ENCODE assay signal across 8 mouse cellular contexts in the genomic region with DNA sequence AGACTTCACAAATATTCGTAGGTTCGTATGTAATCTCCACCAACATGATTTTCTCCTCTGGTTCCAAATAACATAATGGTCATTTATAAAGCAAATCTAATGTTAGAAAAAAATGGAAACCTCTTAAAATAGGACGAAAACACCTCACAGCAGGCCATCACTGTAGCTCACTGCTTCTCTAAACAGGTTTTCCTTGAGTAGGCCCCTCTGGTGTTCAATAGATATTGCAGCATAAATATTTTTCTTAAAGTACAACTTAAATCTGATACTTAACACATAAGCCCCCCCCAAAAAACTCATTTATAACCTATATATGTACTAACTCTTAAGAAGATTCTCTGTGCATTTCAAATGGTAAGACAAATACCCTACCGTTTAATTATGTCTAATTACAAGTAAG. TPM values are rescaled to one million over a fixed set of nuclear protein-coding genes. Genes with fewer than 3 reads are reported as not detected.
DNase-seq lines count a peak whose midpoint lies in the region; ATAC-seq and TF ChIP-seq lines count a peak whose summit lies in the region.

No protein-coding gene starts in this region.

- no peaks in the 10 kb centered on the region for H3K27me3 ChIP-seq in heart, postnatal 0 days (ENCODE audit: control insufficient read depth, insufficient read depth, low read length)
- no peaks in the 10 kb centered on the region for H3K27me3 ChIP-seq in MEL (ENCODE audit: control insufficient read depth in 1 of 2, insufficient read depth in 2 of 2, low read length in 2 of 2)
- no peaks in the 10 kb centered on the region for H3K27me3 ChIP-seq in hindbrain, embryonic 10.5 days (ENCODE audit: insufficient read depth, poor library complexity, severe bottlenecking)
- H3K27me3 ChIP-seq in midbrain, embryonic 11.5 days (ENCODE audit: control insufficient read depth, insufficient read depth, low read length) = no peaks in the 10 kb centered on the region

- no peak for TF ChIP-seq EP300 in heart, postnatal 0 days (IDR thresholded peaks at IDR 0.05; ENCODE audit: low read depth)
- no peak for TF ChIP-seq EP300 in MEL (IDR thresholded peaks at IDR 0.05; ENCODE audit: low read depth in 1 of 2, low read length in 2 of 2)

- H3K79me2 ChIP-seq in MEL (ENCODE audit: control insufficient read depth, insufficient read depth, low read length, poor library complexity) = peaks cover 62% of the 10 kb centered on the region

- H3K36me3 ChIP-seq in heart, postnatal 0 days (replicated peaks; ENCODE audit: control insufficient read depth, insufficient read depth, low read length) = no peaks in the 10 kb centered on the region
- peaks cover 0 to 44% of the 10 kb centered on the region in 2 experiments; a peak in 2 of 4 replicates for H3K36me3 ChIP-seq in MEL (ENCODE audit: control insufficient read depth in 1 of 2, insufficient read depth in 2 of 2, low read length in 2 of 2)
- no peaks in the 10 kb centered on the region for H3K36me3 ChIP-seq in hindbrain, embryonic 10.5 days
- H3K36me3 ChIP-seq in midbrain, embryonic 11.5 days (ENCODE audit: control insufficient read depth, insufficient read depth, low read length) = no peaks in the 10 kb centered on the region

- TF ChIP-seq RAD21 in MEL (IDR thresholded peaks at IDR 0.05; ENCODE audit: low read depth, low read length) = no peak

- no peak for ATAC-seq in heart, postnatal 0 days (ENCODE audit: insufficient read depth, low read depth)
- no peak for ATAC-seq in midbrain, embryonic 11.5 days (ENCODE audit: low FRiP score)

- no peak overlapping the region for H3K27ac ChIP-seq in heart, postnatal 0 days (ENCODE audit: low read depth)
- peak overlapping the region; percentile 93; the same call in 1 of the 2 replicates for H3K27ac ChIP-seq in MEL (ENCODE audit: control insufficient read depth, low read depth, low read length)
- H3K27ac ChIP-seq in hindbrain, embryonic 10.5 days = peak overlapping the region; percentile 99
- no peak overlapping the region for H3K27ac ChIP-seq in midbrain, embryonic 11.5 days (ENCODE audit: low read depth, low read length)

- TF ChIP-seq CTCF in heart, postnatal 0 days (IDR thresholded peaks at IDR 0.05; ENCODE audit: low read depth) = no peak
- TF ChIP-seq CTCF in MEL (IDR thresholded peaks at IDR 0.05 in 2 of 3, conservative IDR thresholded peaks at IDR 0.05 in 1 of 3; ENCODE audit: control insufficient read depth in 1 of 3, insufficient read depth in 1 of 3, low read depth in 2 of 3, low read length in 3 of 3, poor library complexity in 1 of 3, severe bottlenecking in 1 of 3) = no peak

- H3K9me3 ChIP-seq in heart, postnatal 0 days (replicated peaks; ENCODE audit: control insufficient read depth, low read length) = no peaks in the 10 kb centered on the region
- H3K9me3 ChIP-seq in MEL (replicated peaks; ENCODE audit: insufficient read depth, low read length) = no peaks in the 10 kb centered on the region
- no peaks in the 10 kb centered on the region for H3K9me3 ChIP-seq in hindbrain, embryonic 10.5 days
- no peaks in the 10 kb centered on the region for H3K9me3 ChIP-seq in midbrain, embryonic 11.5 days (ENCODE audit: control insufficient read depth, low read length)

- WGBS in heart, postnatal 0 days = 5% methylated on average over 4 of the region's 4 CpGs
- WGBS in hindbrain, embryonic 10.5 days = 24% methylated on average over 4 of the region's 4 CpGs
- WGBS in midbrain, embryonic 11.5 days = 11% methylated on average over 4 of the region's 4 CpGs

- no peak for DNase-seq in heart, postnatal 0 days (ENCODE audit: low spot score)
- no peak for DNase-seq in heart, postnatal 14 days
- DNase-seq in MEL (ENCODE audit: low read depth, low spot score) = peak; percentile 66
- no peak for DNase-seq in hindbrain, embryonic 10.5 days (ENCODE audit: low spot score)
- DNase-seq in midbrain, embryonic 11.5 days (ENCODE audit: low spot score, missing footprints) = no peak
- no peak for DNase-seq in cerebellum, adult 9-11 months
- no peak for DNase-seq in cerebellum, postnatal 36 days
- DNase-seq in left cerebral cortex, adult 18-20 months (ENCODE audit: low spot score in 2 of 2) = no peak

- peaks cover 32% of the 10 kb centered on the region for H3K4me1 ChIP-seq in heart, postnatal 0 days (ENCODE audit: control insufficient read depth, insufficient read depth)
- H3K4me1 ChIP-seq in MEL (ENCODE audit: control insufficient read depth in 1 of 2, insufficient read depth in 2 of 2, low read length in 2 of 2) = peaks cover 19 to 20% of the 10 kb centered on the region in 2 experiments
- peaks cover 40% of the 10 kb centered on the region for H3K4me1 ChIP-seq in hindbrain, embryonic 10.5 days (replicated peaks)
- H3K4me1 ChIP-seq in midbrain, embryonic 11.5 days (ENCODE audit: control insufficient read depth, insufficient read depth, low read length) = peaks cover 28% of the 10 kb centered on the region

- intact Hi-C loops in heart, postnatal 14 days (cut with DNase I) = loop anchor here (5.0 to 10.0 kb wide), 2 partner anchors 79 to 396 kb away; no protein-coding TSS in a partner anchor

- no peak for TF ChIP-seq POLR2A in MEL (IDR thresholded peaks at IDR 0.05; ENCODE audit: control insufficient read depth in 1 of 2, insufficient read depth in 1 of 2, low read depth in 1 of 2, low read length in 2 of 2, poor library complexity in 1 of 2)

- H3K4me3 ChIP-seq in heart, postnatal 0 days (ENCODE audit: low read depth, low read length) = peak overlapping the region; percentile 96
- H3K4me3 ChIP-seq in MEL (ENCODE audit: control insufficient read depth in 1 of 2, insufficient read depth in 1 of 2, low read depth in 2 of 2, low read length in 2 of 2) = peak overlapping the region; percentile 91 to 100
- peak overlapping the region; percentile 97 for H3K4me3 ChIP-seq in hindbrain, embryonic 10.5 days
- peak overlapping the region; percentile 93 for H3K4me3 ChIP-seq in midbrain, embryonic 11.5 days (ENCODE audit: low read depth, low read length)

- peak overlapping the region; percentile 81 for H3K9ac ChIP-seq in heart, postnatal 0 days (replicated peaks; ENCODE audit: low read depth, low read length)
- H3K9ac ChIP-seq in MEL (ENCODE audit: control insufficient read depth, low read depth, low read length, poor library complexity, severe bottlenecking) = peak overlapping the region; percentile 99
- H3K9ac ChIP-seq in midbrain, embryonic 11.5 days (ENCODE audit: low read length) = peak overlapping the region; percentile 97

- peak overlapping the region; percentile 68 for H3K4me2 ChIP-seq in heart, postnatal 0 days (ENCODE audit: low read depth, low read length)
- H3K4me2 ChIP-seq in midbrain, embryonic 11.5 days = peak overlapping the region; percentile 48

TF ChIP-seq in MEL, 35 proteins besides CTCF, POLR2A, EP300 and RAD21:
- TF ChIP-seq RCOR1 (IDR thresholded peaks at IDR 0.05; ENCODE audit: low read depth, low read length) = no peak
- 0 out of 2 replicates have a peak, but pooled peaks have one; percentile 24 for TF ChIP-seq CHD1 (IDR thresholded peaks at IDR 0.05; ENCODE audit: low read depth, low read length)
- no peak for TF ChIP-seq BHLHE40 (IDR thresholded peaks at IDR 0.05; ENCODE audit: borderline replicate concordance, low read depth, low read length)
- TF ChIP-seq SIN3A (IDR thresholded peaks at IDR 0.05; ENCODE audit: low read length) = peak; percentile 12; the same call in 1 of the 2 replicates
- no peak for TF ChIP-seq HCFC1 (IDR thresholded peaks at IDR 0.05; ENCODE audit: low read depth, low read length)

RNA-seq across cellular contexts. Expression of gene Stt3b, which starts 1.8 kb away (rescaled TPM):
- total RNA-seq in heart, postnatal 0 days (2014; rRNA removed; ENCODE audit: low replicate concordance) = 64.2 and 67.1 TPM in 2 replicates
- polyA plus RNA-seq in heart, postnatal 0 days (2015; fragmentation: Nextera tagmentation; extraction: Ambion mirVana) = 33.9 and 34.4 TPM in 2 replicates
- 10 to 100 TPM; 58.4 to 61.7 TPM for total RNA-seq in heart, postnatal 14 days (2021)
- total RNA-seq in MEL (2012; rRNA removed) = 94.9 and 97.6 TPM in 2 replicates
- 100 to 1,000 TPM in 1 of 2 experiments, 10 to 100 TPM in 1; 81.9 to 263 TPM for polyA plus RNA-seq in MEL (2012; ENCODE audit: insufficient read depth in 1 of 2, insufficient read length in 2 of 2, low read depth in 1 of 2, low replicate concordance in 2 of 2, missing spikeins in 1 of 2)
- 92.4 and 100 TPM in 2 replicates for polyA plus RNA-seq in hindbrain, embryonic 10.5 days (2016; fragmentation: Nextera tagmentation; extraction: Ambion mirVana)
- polyA plus RNA-seq in midbrain, embryonic 11.5 days (2014; fragmentation: Nextera tagmentation; extraction: Ambion mirVana) = 107 and 112 TPM in 2 replicates
- 10 to 100 TPM; 88.3 to 89.1 TPM for total RNA-seq in left cerebral cortex, adult 18-20 months (2021)

Comparison
In these comparisons a context has a peak if more than half of its experiments do, and no peak if none do; other contexts are left out.
1. H3K27ac ChIP-seq: peak in MEL (single experiment) and hindbrain, embryonic 10.5 days (single experiment); none in heart, postnatal 0 days (single experiment) and midbrain, embryonic 11.5 days (single experiment).
2. Peak in every context shown above with its lines, with median percentiles within 50 percentile points of each other: H3K4me3 ChIP-seq and H3K9ac ChIP-seq.